Mouse (Mus musculus) right cerebral cortex, postnatal 10 days (tissue): Measurements from ENCODE around the gene Olfr1122.
"Not testable (repeated sequence)": the region's sequence is repeated elsewhere in the genome, so short reads cannot be mapped to it uniquely, and the experiment has no call there.

Experiments used
- DNase-seq, 2 experiments: peaks; one replicate each; pipeline ENCODE4 v3.0.0; 2021; ENCODE audit warnings: low spot score in 2 of 2

Olfr1122 gene

DNA sequence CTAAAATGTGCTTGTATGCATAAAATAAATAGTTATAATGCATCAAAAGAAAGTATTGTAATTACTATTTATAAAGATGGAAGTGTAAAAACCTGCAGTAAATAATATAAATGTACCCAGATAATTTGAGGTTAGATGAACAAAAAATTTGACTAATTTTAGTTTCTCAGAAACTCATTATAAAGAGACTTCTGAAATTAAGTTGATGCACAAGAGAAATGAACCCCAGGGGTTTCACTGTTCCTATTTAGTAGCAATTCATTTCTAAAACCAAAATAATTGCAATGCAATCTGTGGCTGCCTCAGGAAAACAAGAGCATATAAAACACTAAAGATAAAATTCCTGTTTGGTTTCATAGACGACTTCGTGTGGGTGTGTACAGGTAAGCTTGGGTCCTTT, at the start of gene Olfr1122:
Gene Olfr1122, plus strand, starts transcription at position 301 of the 400 bp plus-strand sequence.
- DNase-seq: no peak

DNA sequence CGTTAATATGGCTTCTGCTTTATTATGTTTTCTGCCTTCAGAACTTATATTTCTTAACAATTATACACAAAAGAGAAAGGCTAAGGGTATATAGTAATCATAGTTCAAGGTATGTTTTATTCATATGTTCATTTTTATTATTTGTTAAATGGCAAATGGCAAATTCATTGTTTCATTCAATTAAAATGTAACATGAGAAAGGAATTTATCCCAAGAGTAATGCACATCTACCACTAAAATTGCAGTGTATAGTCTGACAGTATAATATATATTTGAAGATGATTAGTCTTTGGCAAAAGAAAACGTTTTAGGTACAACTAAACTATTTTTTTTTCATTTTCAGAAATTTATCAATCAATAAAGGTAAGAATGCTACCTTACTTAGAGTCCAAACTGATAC, 31.1 kb upstream of the Olfr1122 start, which contains the start of gene Olfr1120:
Gene Olfr1120, plus strand, starts transcription at position 301 of the 400 bp plus-strand sequence.
- no peak for DNase-seq

GRCm38 (mm10) chr2:87360121-87360520, 25.5 kb upstream of the Olfr1122 start:
- DNase-seq: not testable (repeated sequence)

DNA sequence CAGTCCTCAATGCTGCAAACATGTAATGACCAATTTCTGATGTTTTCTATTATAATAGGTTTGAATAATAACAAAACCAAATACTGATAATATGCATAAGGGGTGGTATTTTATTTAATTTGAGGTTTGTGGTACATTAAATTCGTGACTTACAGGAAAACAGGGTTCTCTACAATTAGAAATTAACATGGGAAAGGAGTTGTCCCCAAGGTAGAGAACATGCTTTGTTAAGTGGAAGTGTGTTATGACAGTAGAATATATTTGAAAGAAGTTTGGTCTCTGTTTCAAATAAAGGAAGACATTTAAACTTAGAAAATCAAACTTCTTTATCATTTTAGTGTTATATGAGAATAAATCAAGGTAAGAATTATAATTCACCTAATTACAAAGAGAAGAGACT, 16.1 kb upstream of the Olfr1122 start, which contains the start of gene Olfr1121:
Gene Olfr1121, plus strand, starts transcription at position 301 of the 400 bp plus-strand sequence.
- DNase-seq: no peak

DNA sequence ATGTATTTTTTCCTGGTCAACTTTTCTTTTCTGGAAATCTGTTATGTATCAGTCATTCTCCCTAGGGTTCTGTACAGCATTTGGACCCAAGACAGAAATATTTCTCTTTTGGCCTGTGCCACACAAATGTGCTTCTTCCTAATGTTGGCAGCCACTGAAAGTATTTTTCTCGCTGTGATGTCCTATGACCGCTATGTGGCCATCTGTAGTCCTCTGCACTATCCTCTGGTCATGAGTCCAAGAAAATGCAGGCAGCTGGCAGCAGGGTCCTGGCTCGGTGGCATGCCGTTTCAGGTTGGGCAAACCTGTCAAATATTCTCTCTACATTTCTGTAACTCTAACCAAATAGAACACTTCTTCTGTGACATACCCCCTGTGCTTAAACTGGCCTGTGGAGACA, 13.9 kb upstream of the Olfr1122 start:
- DNase-seq: no peak

DNA sequence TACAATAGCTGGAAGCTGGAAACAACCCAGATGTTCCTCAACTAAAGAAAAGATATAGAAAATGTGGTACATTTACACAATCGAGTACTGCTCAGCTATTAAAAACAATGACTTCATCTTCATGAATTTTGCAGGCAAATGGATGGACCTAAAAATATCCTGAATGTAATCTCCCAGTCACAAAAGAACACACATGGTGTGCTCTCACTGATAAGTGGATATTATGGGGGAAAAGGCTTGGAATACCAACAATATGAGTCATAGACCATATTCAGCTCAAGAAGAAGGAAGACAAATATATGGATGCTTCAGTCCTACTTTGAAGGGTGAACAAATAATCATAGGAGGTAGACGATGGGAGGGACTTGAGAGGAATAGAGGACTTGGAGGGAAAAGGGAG, 1.7 kb upstream of the Olfr1122 start:
- no peak for DNase-seq

DNA sequence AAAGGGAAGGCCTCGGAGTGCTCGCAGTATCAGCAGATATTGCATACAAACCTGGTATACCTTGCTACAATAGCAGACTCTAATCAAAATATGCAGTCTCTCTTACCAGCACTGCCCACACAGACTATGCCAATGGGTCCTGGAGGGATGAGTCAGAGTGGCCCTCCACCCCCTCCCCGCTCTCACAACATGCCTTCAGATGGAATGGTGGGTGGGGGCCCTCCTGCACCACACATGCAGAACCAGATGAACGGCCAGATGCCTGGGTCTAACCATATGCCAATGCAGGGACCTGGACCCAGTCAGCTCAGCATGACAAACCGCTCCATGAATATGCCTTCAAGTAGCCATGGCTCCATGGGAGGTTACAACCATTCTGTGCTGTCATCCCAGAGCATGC, 8.0 kb downstream of the Olfr1122 start:
- DNase-seq: not testable (repeated sequence)

- peak in 1 of 2 experiments; percentile 19 for DNase-seq
Observed at GRCm38 (mm10) chr2:87394686-87395085, 9.0 kb downstream of the Olfr1122 start.

- no peak for DNase-seq
Observed at GRCm38 (mm10) chr2:87416335-87416734, 30.7 kb downstream of the Olfr1122 start, which contains the start of gene Olfr1123. Olfr1123 (plus strand) TSS chr2:87416635.

DNA sequence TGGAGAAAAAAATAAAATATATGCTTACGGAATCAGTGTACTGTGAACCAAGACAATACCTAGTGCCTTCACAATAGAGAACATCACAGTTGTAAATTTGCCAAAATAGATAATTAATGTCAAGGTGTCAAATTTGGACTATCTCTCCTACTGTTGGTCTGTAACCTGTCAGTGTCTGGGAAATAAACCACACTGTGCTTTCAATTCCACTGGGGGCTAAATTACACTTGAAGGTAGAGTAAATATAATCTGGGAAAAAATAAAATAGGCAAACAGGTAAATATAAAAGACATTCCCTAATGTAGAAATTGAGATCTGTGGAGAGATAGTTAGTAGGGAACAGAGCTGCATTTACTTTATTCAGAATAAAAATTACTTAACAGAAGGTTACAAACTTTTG, 44.3 kb downstream of the Olfr1122 start, which contains the start of gene Olfr1124:
Gene Olfr1124, plus strand, starts transcription at position 301 of the 400 bp plus-strand sequence.
- no peak for DNase-seq

- no peak for DNase-seq
Observed at GRCm38 (mm10) chr2:87437731-87438130, 52.1 kb downstream of the Olfr1122 start.
